Mouse (Mus musculus) embryo, embryonic 10 days (tissue): ENCODE measurements at regions not wholly inside any gene's neighbourhood (a gene's known extent, or its start where the extent isn't known, plus 50 kb on each side); places are given as distances from the start of the nearest gene placed in this dataset.
"Not testable (repeated sequence)": the region's sequence is repeated elsewhere in the genome, so short reads cannot be mapped to it uniquely, and the experiment has no call there.

ENCODE experiments used
- DNase-seq: peaks from one replicate; pipeline ENCODE4 v3.0.0-alpha.2; 2015; ENCODE audit warnings: low spot score

DNA sequence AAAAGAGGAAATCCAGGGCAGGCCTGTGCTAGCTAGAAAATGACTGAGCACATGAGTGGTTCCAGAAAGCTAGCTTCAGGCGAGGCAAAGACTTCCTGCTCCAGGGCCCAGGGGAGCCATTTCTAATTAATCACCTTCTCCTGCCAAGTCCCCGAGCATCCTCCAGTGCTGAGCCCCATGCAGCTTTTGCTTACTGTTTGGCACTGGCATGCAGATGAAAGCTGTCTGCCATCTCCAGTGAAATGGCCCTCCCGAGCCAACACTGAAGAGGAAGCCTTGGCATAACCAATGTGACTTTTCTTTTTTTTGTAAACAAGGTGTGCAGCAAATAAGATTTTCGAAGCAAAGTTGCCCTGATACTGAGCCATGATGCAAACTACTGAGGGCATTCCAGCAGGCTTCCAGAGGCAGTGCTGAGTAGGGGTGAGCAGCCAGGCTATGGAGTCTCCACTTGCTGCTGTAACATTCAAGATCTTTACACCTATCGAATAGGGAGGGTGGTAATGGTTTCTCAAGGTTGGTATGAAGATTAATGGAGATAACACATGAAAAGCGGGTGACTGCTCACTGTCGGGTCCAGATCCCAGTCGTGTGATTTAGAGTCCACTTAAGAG is 125.4 kb upstream of the Immp2l start:
- DNase-seq: peak; percentile 65

DNA sequence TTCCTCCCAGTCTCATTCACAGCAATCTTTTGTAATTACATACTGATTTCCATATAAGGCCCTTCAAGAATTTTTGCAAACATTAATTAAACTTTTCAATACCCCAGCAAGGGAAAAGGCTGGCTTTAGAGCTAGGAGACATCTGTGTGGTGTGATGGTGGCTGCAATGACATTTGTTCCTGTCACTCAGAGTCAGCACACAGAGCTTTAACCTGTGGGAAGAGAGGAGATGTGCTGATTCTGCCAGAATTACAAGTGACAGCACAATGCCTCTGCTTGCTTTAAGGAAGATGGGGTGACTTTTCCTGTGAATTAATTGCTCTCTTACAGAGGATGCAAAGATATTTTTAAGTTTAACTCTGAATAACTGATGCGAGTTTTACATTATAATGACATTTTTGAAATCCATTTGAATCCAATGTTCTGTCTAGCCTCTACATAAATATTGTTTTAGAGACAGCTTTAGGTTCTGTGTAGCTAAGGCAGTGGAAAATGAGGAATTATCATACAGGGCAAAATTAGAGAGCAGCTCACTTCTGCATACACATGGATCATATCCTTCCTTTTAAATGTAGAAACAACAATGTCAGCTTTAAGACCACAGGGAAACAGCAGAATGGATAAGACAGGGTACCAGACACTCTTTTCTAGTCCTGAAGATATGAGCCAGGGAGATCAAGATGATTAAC is 118.1 kb upstream of the Immp2l start:
- no peak for DNase-seq

DNA sequence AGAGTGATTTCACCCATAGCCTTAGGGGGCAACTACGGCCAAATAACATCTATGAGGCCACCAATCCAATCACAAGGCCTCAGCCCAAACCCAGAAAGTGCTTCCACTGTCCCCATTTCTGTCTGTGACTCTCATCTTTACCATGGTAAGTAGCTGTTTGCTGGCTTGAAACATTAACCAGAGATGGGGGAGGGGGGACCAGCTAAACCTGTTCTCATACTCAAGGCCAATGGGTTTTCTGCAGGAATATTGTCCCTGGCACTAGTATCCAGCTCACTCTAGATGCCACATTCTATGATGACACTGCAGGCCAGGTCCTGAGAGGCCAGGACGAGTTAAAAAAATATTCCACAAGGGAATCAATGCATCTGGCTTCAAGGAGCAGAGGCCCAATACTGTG is 117.1 kb upstream of the Immp2l start:
- DNase-seq: no peak

DNA sequence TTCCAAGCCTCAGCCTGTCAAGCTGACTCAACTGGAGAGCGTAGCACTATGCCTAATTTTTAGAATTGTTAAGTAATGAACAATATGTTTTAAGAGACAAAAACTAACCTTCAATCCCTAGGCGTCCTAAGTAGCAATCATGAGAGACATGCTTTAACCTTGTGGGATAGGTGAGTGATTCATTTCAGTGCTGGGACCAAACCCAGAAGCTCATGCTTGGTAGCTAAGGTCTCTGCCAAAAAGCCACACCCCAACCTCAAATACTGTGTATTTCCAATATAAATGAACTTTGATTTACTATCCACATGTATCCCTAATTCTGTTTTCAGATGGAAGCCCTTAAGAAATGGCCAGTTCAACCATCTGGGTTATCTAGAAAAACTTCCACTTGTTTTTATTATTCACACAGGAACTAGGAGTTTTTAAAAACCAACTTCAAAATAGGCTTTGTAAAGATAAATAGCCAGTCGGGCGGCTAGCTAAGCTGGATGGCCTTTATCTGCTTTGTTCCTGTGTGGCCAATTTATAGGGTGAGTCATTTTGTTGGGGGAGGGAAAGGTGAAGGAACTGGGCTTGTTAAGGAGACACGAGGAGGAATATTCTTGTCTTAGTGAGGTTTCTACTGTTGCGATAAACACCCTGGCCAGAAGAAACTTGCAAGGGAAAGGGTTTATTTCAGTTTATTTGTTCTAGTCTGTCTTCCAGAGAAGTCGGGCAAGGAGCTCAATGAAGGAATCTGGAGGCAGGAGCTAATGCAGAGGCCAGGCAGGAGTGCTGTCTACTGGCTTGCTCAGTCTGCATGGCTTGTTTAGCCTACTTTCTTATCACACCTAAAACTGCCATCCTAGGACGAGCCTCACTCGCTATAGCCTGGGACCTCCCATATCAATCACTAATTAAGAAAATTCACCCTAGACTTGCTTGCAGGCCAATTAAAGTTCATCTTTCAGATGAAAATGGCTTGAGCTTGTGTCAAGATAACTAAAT is 114.8 kb upstream of the Immp2l start:
- DNase-seq: no peak

DNA sequence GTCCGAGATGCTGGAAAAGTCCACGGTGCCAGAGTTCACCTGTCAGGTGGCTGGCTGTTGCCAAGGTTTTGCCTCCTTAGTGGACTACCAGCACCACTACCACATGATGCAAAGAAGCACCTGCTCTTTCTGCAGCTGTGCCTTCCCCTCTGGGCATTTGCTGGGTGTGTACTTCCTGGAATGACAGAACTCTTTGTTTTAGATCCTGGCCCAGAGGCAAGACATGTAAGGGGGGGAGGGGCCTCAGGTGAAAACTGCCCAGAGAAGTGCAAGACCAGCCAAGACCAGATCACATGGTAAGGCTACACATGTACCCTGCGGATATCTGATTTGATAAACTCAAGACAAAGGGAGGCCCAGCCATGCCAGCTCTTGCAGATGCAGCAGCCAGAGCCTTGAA is 106.4 kb upstream of the Immp2l start:
- DNase-seq: no peak

DNA sequence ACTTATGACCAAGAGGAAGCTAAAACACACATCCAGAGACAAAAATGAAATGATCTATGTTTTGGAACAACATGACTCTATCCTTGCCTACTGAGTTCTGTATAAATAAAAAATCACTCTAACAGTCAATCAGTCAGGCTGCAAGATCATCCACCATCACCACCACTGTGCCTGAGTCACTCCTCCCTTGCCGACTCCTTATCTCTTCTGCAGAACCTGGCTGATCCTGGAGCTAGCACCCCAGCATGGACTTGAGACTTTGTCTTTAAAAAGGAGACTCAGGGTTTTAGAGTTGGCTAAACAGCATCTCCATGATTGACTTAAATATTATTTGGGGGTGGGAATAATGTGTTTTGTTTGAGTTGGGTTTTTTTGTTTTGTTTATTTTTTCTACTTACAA is 101.9 kb upstream of the Immp2l start:
- no peak for DNase-seq

DNA sequence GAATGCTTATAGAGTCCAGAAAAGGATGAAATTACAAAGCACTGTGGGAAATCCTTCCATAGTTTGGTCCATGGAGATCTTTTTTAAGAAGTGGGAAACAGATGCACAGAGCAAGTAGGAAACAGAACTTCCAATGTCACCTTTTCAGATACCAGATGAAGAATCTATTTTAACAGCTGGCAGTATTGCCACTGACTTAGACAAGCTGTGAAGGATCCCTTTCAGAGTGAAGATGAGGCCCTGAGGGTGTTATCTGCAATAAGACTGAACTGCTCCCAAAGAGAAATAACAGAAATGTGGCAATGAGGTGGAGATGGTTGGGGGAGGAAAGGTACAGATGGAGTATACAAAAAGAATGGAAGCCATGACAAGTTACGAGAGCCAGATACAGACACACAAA is 97.2 kb upstream of the Immp2l start:
- DNase-seq: no peak

DNA sequence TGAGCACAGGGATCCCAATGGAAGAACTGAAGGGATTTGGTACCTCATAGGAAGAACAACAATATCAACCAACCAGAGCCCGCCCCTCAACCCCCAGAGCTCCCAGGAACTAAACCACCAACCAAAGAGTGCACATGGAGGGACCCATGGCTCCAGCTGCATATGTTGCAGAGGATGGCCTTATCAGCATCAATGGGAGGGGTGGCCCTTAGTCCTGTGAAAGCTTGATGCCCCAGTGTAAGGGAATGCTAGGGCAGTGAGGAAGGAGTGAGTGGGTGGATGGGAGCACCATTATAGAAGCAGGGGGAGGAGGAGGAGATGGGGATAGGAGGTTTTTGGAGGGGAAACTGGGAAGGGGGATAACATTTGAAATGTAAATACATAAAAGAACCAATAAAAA is 94.5 kb upstream of the Immp2l start:
- DNase-seq: not testable (repeated sequence)

DNA sequence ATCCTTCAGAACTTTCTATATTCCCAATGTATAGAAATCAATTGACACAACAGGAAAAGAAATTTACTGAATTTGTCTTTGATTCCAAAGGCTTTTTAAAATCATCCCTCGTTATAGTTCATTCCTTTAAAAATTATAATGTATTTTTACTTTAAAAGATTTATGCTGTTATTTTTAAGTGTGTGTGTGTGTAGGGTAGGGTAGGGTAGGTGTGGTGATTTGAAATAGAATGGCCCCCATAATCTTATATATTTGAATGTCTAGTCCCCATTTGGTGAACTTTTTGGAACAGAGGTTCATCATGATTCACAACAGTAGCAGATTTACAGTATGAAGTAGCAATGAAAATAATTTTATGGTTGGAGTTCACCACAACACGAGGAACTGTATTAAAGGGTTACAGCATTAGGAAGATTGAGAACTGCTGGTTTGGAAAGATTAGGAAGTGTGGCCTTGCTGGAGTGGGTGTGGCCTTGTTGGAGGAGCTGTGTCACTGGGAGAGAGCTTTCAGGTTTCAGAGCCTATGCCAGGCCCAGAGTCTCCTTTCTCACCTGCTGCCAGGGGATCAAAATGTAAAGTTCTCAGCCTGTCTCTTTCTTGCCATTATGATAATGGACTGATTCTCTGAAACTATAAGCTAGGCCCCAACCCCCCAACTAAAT is 88.7 kb upstream of the Immp2l start:
- no peak for DNase-seq

DNA sequence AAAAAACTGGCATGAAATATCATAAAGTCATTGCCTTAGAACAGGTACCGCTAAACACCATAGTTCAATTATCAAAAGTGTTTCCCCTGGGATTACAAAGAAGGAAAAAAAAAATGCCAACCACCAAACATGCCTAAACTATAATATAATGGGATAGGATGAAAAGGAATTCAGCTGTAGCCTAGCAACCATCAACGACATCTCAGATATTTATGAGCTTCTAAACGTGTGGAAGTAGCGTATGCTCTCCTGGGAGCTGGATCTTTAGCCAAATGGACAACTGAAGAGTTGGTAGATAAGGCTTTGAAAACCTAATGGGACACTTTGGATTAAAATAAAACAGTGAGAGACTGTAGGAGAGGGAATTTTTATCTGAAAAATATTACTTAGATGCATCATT is 86.9 kb upstream of the Immp2l start:
- peak; percentile 38 for DNase-seq

DNA sequence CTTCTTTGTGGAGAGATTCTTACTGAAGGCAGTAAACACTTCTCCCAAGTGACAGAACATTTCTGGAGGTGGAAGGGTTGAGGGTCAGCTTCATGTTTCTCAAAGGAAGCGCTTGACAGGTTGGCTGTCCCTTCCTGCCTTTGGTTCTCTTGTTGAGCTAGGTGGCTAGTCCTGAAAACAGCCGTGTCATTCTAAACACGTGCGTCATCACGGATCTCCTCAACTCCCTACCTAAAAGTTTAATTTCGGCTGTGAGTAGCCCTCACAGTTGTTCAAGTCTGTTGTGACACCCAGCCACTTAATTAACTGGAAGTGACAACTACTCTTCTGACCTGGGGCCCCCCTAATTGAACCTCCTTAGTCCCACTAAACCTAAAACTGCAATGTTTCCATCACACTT is 77.0 kb upstream of the Immp2l start:
- no peak for DNase-seq

DNA sequence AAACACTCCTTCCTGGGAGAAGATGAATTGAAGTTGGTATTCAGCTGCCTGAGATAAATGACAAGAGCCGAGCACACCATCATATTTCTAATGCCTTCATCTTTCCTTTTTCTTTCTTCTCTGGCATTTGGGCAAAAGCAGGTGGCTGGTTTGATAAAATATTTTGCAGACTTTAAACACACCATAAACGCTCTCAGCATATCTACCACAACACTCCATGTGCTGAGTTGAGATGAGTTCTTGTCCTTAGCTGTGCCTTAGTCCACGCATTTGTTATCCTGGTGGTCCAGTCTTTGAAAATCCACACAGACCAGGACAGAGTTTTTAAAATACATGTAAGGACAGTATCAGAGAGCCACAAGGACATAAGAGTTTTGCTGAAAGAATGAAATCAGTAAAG is 74.3 kb upstream of the Immp2l start:
- no peak for DNase-seq

DNA sequence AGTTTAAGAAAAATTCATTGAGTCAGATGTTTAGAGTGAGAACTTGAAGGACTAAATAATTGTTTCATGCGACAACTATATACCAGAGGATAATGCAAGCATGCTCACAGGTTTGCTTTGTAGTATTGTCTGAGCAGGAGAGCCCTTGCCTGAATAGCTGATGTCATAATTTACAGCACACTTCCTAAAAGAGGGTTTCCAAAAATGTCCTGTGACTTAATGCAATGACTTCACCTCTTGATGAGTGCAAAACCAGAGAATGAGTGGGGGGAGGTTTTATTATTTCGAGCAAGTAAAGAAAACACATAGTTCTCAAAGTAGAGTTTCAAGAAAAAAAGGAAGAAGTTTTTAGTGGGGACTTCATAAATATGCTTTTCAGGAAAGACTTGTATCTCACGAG is 65.4 kb upstream of the Immp2l start:
- DNase-seq: no peak

DNA sequence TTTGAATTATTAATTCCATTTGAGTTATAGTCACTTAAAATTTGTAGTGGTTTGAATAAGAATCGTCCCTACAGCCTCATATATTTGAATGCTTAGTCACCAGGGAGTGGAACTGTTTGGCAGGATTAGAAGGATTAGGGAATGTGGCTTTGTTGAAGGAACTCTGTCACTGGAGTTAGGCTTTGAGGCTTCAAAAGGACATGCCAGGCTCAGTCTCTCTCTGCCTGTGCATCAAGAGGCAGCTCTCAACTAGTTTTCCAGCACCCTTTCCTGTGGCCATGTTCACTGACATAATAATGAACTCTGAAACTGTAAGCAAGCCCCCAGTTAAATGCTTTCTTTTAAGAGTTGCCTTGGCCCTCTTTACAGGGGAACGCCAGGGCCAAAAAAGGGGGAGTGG is 58.9 kb upstream of the Immp2l start:
- DNase-seq: no peak

DNA sequence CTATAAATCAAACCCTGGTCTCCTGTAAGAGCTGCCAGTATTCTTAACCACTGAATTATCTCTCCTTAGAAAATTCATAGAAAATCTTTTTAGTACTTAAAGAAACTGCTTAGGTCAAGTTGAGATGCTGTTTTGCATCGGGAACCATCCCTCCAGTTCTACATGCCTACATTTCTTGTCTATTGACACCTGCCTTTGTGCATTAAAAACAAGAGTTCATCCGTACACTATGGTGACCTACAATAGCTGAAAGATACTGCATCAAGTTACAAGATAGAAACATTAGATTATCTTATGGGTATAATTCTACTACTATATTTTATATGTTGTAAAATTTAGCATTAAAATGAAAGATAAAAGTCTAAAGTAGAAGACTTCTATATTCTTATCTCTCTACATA is 57.6 kb upstream of the Immp2l start:
- no peak for DNase-seq

DNA sequence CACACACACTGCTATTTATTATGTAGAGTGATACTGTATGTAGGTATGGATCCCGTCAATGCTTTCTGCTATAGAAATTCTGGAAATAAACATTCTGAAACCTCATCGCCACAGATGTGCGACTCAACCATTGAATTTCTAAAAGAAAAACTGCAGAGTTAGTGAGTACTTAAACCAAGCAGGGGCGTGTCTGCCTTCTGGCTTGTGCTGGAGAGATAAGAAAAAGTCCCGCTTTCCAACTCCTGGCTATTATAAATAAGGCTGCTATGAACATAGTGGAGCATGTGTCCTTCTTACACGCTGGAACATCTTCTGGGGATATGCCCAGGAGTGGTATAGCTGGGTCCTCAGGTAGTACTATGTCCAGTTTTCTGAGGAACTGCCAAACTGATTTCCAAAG is 57.2 kb upstream of the Immp2l start:
- not testable (repeated sequence) for DNase-seq

DNA sequence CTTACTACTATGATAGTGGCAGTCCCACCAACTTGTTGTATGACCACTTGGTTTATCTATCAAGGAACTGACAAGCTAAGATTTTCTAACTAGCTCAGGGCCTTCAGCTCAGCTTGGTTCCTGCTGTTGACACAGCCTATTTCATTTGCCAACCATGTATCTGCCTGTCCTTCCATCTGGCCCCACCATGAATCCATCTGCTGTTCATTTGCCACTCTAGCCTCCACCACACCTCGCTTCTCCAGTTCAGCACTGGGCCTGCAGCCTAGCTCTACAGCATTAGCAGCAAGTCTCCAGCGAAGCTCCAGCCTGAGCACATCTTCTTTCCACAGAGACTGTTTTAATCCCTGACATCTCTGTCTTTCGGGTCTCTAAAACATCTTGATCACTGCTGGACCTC is 51.0 kb upstream of the Immp2l start:
- DNase-seq: no peak
